Mouse (Mus musculus) MEL (cell line): ENCODE measurements at regions not wholly inside any gene's neighbourhood (a gene's known extent, or its start where the extent isn't known, plus 50 kb on each side); places are given as distances from the start of the nearest gene placed in this dataset.

Source experiments
- DNase-seq: peaks from one replicate; pipeline ENCODE4 v3.0.0; 2011; ENCODE audit warnings: low read depth, low spot score
- H3K27ac ChIP-seq: 2 replicates; pipeline ENCODE4 v1.5.1; 2012; ENCODE audit warnings: low read depth, mild to moderate bottlenecking, control low read depth, low read length, moderate library complexity; ENCODE audit not compliant: control insufficient read depth
- H3K27me3 ChIP-seq, 2 experiments: fragments of 150-350 bp in 1 of 2; sonication (generic) in 1 of 2; 2 replicates each; pipeline ENCODE4 v1.6.1; 2012; ENCODE audit warnings: low read length in 2 of 2, mild to moderate bottlenecking in 2 of 2, improper control_type of control experiment in 1 of 2, moderate library complexity in 1 of 2; ENCODE audit not compliant: insufficient read depth in 2 of 2, control insufficient read depth in 1 of 2
- H3K36me3 ChIP-seq, 2 experiments: 2 replicates each; pipeline ENCODE4 v1.6.1; 2012 to 2014; ENCODE audit warnings: low read length in 2 of 2, improper control_type of control experiment in 1 of 2, inconsistent platforms in 1 of 2, mild to moderate bottlenecking in 1 of 2; ENCODE audit not compliant: insufficient read depth in 2 of 2, control insufficient read depth in 1 of 2
- H3K4me1 ChIP-seq, 2 experiments: fragments of 150-350 bp in 1 of 2; sonication (generic) in 1 of 2; 2 replicates each; pipeline ENCODE4 v1.6.1; 2012; ENCODE audit warnings: low read length in 2 of 2, improper control_type of control experiment in 1 of 2, mild to moderate bottlenecking in 1 of 2; ENCODE audit not compliant: insufficient read depth in 2 of 2, control insufficient read depth in 1 of 2
- H3K4me3 ChIP-seq, 2 experiments: fragments of 150-350 bp in 1 of 2; sonication (generic) in 1 of 2; 2 replicates each; pipeline ENCODE4 v1.5.1; 2012; ENCODE audit warnings: low read depth in 2 of 2, low read length in 2 of 2, mild to moderate bottlenecking in 2 of 2, moderate library complexity in 2 of 2, control low read depth in 1 of 2, improper control_type of control experiment in 1 of 2; ENCODE audit not compliant: control insufficient read depth in 1 of 2, insufficient read depth in 1 of 2
- H3K79me2 ChIP-seq: 2 replicates; pipeline ENCODE4 v1.6.1; 2012; ENCODE audit warnings: mild to moderate bottlenecking, low read length, moderate library complexity; ENCODE audit not compliant: control insufficient read depth, poor library complexity, insufficient read depth
- H3K9ac ChIP-seq: 2 replicates; pipeline ENCODE4 v1.6.1; 2012; ENCODE audit warnings: low read depth, mild to moderate bottlenecking, control low read depth, low read length, moderate library complexity; ENCODE audit not compliant: control insufficient read depth, poor library complexity, severe bottlenecking
- H3K9me3 ChIP-seq: fragments of 150-350 bp; sonication (generic); replicated peaks from 2 replicates; pipeline ENCODE4 v1.6.1; 2012; ENCODE audit warnings: mild to moderate bottlenecking, low read length, improper control_type of control experiment, moderate library complexity; ENCODE audit not compliant: insufficient read depth
- BHLHE40 ChIP-seq: IDR thresholded peaks from 2 replicates; pipeline ENCODE4 v1.6.1; 2012; ENCODE audit warnings: low read depth, mild to moderate bottlenecking, inconsistent platforms, low read length, improper control_type of control experiment, borderline replicate concordance
- CTCF ChIP-seq, 3 experiments: IDR thresholded peaks in 2 of 3; conservative IDR thresholded peaks in 1 of 3; 2 replicates each; pipeline ENCODE4 v1.5.1; 2011 to 2012; ENCODE audit warnings: low read length in 3 of 3, low read depth in 2 of 3, mild to moderate bottlenecking in 2 of 3, improper control_type of control experiment in 1 of 3, inconsistent platforms in 1 of 3, mixed read lengths in 1 of 3, moderate library complexity in 1 of 3; ENCODE audit not compliant: control insufficient read depth in 1 of 3, insufficient read depth in 1 of 3, poor library complexity in 1 of 3, severe bottlenecking in 1 of 3
- E2F4 ChIP-seq: IDR thresholded peaks from 2 replicates; pipeline ENCODE4 v1.6.1; 2011; ENCODE audit warnings: low read depth, low read length, improper control_type of control experiment, borderline replicate concordance
- GABPA ChIP-seq: IDR thresholded peaks from 2 replicates; pipeline ENCODE4 v1.6.1; 2012; ENCODE audit warnings: low read depth, mild to moderate bottlenecking, inconsistent platforms, low read length, improper control_type of control experiment, moderate library complexity
- MAX ChIP-seq: IDR thresholded peaks from 2 replicates; pipeline ENCODE4 v1.6.1; 2011; ENCODE audit warnings: low read length, improper control_type of control experiment
- MAZ ChIP-seq: IDR thresholded peaks from 2 replicates; pipeline ENCODE4 v1.6.1; 2012; ENCODE audit warnings: low read depth, mild to moderate bottlenecking, inconsistent platforms, low read length, improper control_type of control experiment
- MEF2A ChIP-seq: IDR thresholded peaks from 2 replicates; pipeline ENCODE4 v1.6.1; 2014; ENCODE audit warnings: low read depth, mild to moderate bottlenecking, inconsistent platforms, low read length, improper control_type of control experiment; ENCODE audit not compliant: poor library complexity, insufficient replicate concordance, severe bottlenecking; ENCODE audit errors: extremely low read depth
- MYB ChIP-seq: IDR thresholded peaks from 2 replicates; pipeline ENCODE4 v1.6.1; 2011; ENCODE audit warnings: mild to moderate bottlenecking, low read depth, low read length, improper control_type of control experiment
- MYC ChIP-seq: IDR thresholded peaks from 2 replicates; pipeline ENCODE4 v1.6.1; 2011; ENCODE audit warnings: low read depth, mild to moderate bottlenecking, low read length, improper control_type of control experiment, moderate library complexity
- NRF1 ChIP-seq: IDR thresholded peaks from 2 replicates; pipeline ENCODE4 v1.6.1; 2014; ENCODE audit warnings: low read depth, mild to moderate bottlenecking, inconsistent platforms, low read length, improper control_type of control experiment, moderate library complexity; ENCODE audit not compliant: poor library complexity, insufficient read depth, severe bottlenecking
- POLR2A ChIP-seq, 2 experiments: IDR thresholded peaks; 2 replicates each; pipeline ENCODE4 v1.6.1; 2011 to 2012; ENCODE audit warnings: low read length in 2 of 2, mild to moderate bottlenecking in 2 of 2, control low read depth in 1 of 2, improper control_type of control experiment in 1 of 2, low read depth in 1 of 2, moderate library complexity in 1 of 2; ENCODE audit not compliant: control insufficient read depth in 1 of 2, insufficient read depth in 1 of 2, poor library complexity in 1 of 2
- POLR2AphosphoS2 ChIP-seq: IDR thresholded peaks from 2 replicates; pipeline ENCODE4 v1.6.1; 2011; ENCODE audit warnings: low read length, improper control_type of control experiment
- RAD21 ChIP-seq: IDR thresholded peaks from 2 replicates; pipeline ENCODE4 v1.6.1; 2011; ENCODE audit warnings: mild to moderate bottlenecking, low read depth, low read length, improper control_type of control experiment
- SIN3A ChIP-seq: IDR thresholded peaks from 2 replicates; pipeline ENCODE4 v1.6.1; 2012; ENCODE audit warnings: low read length, improper control_type of control experiment, inconsistent platforms
- TCF12 ChIP-seq: IDR thresholded peaks from 2 replicates; pipeline ENCODE4 v1.6.1; 2014; ENCODE audit warnings: low read depth, mild to moderate bottlenecking, inconsistent platforms, low read length, improper control_type of control experiment, moderate library complexity
- UBTF ChIP-seq: IDR thresholded peaks from 2 replicates; pipeline ENCODE4 v1.6.1; 2012; ENCODE audit warnings: low read depth, mild to moderate bottlenecking, inconsistent platforms, low read length, improper control_type of control experiment, moderate library complexity, borderline replicate concordance; ENCODE audit not compliant: insufficient read depth
- USF1 ChIP-seq: IDR thresholded peaks from 2 replicates; pipeline ENCODE4 v1.6.1; 2014; ENCODE audit warnings: low read depth, mild to moderate bottlenecking, inconsistent platforms, low read length, improper control_type of control experiment, moderate library complexity
- USF2 ChIP-seq, 2 experiments: IDR thresholded peaks; 2 replicates each; pipeline ENCODE4 v1.6.1; 2011 to 2012; ENCODE audit warnings: improper control_type of control experiment in 2 of 2, low read length in 2 of 2, borderline replicate concordance in 1 of 2, inconsistent platforms in 1 of 2, low read depth in 1 of 2, mild to moderate bottlenecking in 1 of 2; ENCODE audit not compliant: insufficient read depth in 1 of 2
- ZMIZ1 ChIP-seq: IDR thresholded peaks from 2 replicates; pipeline ENCODE4 v1.6.1; 2012; ENCODE audit warnings: low read depth, mild to moderate bottlenecking, inconsistent platforms, low read length, improper control_type of control experiment, moderate library complexity
- ZNF384 ChIP-seq: IDR thresholded peaks from 2 replicates; pipeline ENCODE4 v1.6.1; 2012; ENCODE audit warnings: low read depth, mild to moderate bottlenecking, inconsistent platforms, low read length, improper control_type of control experiment

DNA sequence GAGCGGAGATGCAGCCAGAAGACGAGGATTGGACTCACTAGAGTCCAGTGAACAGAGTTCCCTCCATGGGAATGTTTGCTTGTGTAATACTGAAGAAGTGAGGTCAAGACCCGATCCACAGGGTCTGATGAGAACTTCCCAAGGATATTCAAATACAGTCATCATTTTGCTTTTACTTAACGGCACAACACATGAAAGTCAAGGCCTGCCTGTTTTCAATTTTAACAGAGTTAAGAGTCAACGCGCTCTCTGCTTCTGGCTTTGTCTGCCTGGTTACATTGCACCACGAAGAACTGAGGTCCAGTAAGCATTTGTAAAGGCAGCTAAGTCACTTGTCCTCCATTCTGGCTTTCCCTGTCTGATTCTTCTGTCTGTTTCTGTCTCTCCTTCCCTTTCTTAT is 72.5 kb upstream of the Tmem150c start:
- no peak for DNase-seq
- H3K9me3 ChIP-seq: no peaks in the 10 kb centered on the region
- H3K9ac ChIP-seq: no peak overlapping the region
- H3K4me3 ChIP-seq: no peak overlapping the region
- no peaks in the 10 kb centered on the region for H3K79me2 ChIP-seq
- no peaks in the 10 kb centered on the region for H3K27me3 ChIP-seq
- H3K27ac ChIP-seq: no peak overlapping the region
- 0 out of 4 replicates have a peak, but pooled peaks cover 0 to 2% of the 10 kb centered on the region in 2 experiments for H3K4me1 ChIP-seq
- TF ChIP-seq UBTF: no peak
- no peak for TF ChIP-seq MYB
- no peak for TF ChIP-seq E2F4
- no peak for TF ChIP-seq MEF2A
- TF ChIP-seq CTCF (IDR thresholded peaks at IDR 0.05 in 2 of 3, conservative IDR thresholded peaks at IDR 0.05 in 1 of 3; ENCODE audit: control insufficient read depth in 1 of 3, insufficient read depth in 1 of 3, low read depth in 2 of 3, low read length in 3 of 3, poor library complexity in 1 of 3, severe bottlenecking in 1 of 3): no peak
- no peak for TF ChIP-seq TCF12
- no peak for TF ChIP-seq RAD21
- no peak for TF ChIP-seq USF1
- TF ChIP-seq BHLHE40: no peak
- no peak for TF ChIP-seq ZNF384
- no peak for TF ChIP-seq GABPA
- no peak for TF ChIP-seq NRF1
- no peak for TF ChIP-seq MAX
- TF ChIP-seq POLR2A (IDR thresholded peaks at IDR 0.05; ENCODE audit: control insufficient read depth in 1 of 2, insufficient read depth in 1 of 2, low read depth in 1 of 2, low read length in 2 of 2, poor library complexity in 1 of 2): no peak
- no peak for TF ChIP-seq USF2 (IDR thresholded peaks at IDR 0.05; ENCODE audit: borderline replicate concordance in 1 of 2, insufficient read depth in 1 of 2, low read depth in 1 of 2, low read length in 2 of 2)
- TF ChIP-seq MAZ: no peak
- no peak for TF ChIP-seq ZMIZ1
- TF ChIP-seq POLR2AphosphoS2: no peak
- peaks cover 0 to 3% of the 10 kb centered on the region in 2 experiments; a peak in 1 of 4 replicates for H3K36me3 ChIP-seq

DNA sequence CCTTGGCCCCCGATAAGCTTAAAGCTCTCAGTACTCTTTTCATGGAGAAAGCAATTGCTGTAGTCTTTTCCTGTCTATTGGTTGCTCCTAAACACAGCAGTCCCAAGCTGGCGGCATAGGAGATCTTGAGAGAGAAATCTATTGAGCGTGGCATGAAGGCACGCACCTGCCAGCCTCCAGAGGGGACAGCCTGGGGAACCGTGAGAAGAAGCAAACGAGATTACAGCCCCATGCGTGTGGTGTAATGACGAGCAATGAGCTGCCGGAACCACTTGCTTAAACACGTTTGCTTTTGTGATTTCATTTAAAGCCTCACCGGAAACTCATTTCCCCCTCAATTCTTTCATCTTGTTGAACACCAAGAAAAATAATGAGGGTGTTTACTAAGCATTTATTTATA is 72.0 kb upstream of the Tmem150c start:
- Histone ChIP-seq H3K9me3 (no peaks in the 10 kb centered on the region), H3K4me3 (no peak overlapping the region), H3K27ac (no peak overlapping the region), H3K79me2 (no peaks in the 10 kb centered on the region), H3K27me3 (no peaks in the 10 kb centered on the region), H3K36me3 (0 out of 4 replicates have a peak, but pooled peaks cover 0 to 3% of the 10 kb centered on the region in 2 experiments), H3K4me1 (0 out of 4 replicates have a peak, but pooled peaks cover 0 to 2% of the 10 kb centered on the region in 2 experiments), H3K9ac (no peak overlapping the region)
- DNase-seq: no peak
- no peak for TF ChIP-seq MYC
- TF ChIP-seq SIN3A: no peak
- no peak for TF ChIP-seq RAD21
